Mouse (Mus musculus): ENCODE results near the gene Tnrc6b.

DNA sequence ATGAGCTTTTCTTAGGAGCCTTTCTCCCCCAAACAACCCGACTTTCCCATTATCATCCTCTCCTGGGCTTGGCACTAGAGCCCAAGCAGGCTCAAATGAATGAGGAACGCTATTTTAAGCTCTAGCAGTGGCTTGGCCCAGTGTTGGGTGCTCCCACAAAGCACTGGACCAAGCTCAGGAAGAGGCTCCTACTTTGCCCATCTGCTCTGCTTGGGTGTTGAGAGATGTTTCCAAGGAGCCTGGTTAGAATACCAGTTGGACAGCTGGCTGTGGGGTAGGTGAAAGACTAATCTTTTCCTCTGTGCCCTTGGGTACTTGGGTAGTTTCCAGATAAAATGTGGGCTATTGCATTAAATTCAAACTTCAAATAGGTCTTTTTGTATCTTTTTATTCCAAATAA is 38.3 kb upstream of the Tnrc6b start:
- no peak for TF ChIP-seq EP300 (IDR thresholded peaks at IDR 0.05; ENCODE audit: low read depth)
- TF ChIP-seq CTCF (IDR thresholded peaks at IDR 0.05; ENCODE audit: low read depth): no peak
